Mouse (Mus musculus) cerebellum, adult (tissue): ENCODE measurements around the gene Camk2n1.

ENCODE experiments used
- ATAC-seq: cut with Nextera tagmentation; 2 replicates; pipeline ENCODE4 v1.9.2; 2017; ENCODE audit warnings: mild to moderate bottlenecking, moderate library complexity, mixed read lengths; ENCODE audit not compliant: insufficient number of reproducible peaks, low FRiP score, low TSS enrichment

The Camk2n1 gene

GRCm38 (mm10) chr4:138447387-138447786, 6.7 kb upstream of the Camk2n1 start:
- ATAC-seq: peak; percentile 57

GRCm38 (mm10) chr4:138447827-138448602, 6.1 kb upstream of the Camk2n1 start:
- no peak for ATAC-seq

- no peak for ATAC-seq
These were observed 5.1 kb upstream of the Camk2n1 start for GRCm38 (mm10) chr4:138448872-138449615.

- ATAC-seq: no peak
These were observed 4.3 kb upstream of the Camk2n1 start for GRCm38 (mm10) chr4:138449636-138450314.

- no peak for ATAC-seq
These were observed 1.6 kb upstream of the Camk2n1 start for GRCm38 (mm10) chr4:138452306-138453096.

GRCm38 (mm10) chr4:138453097-138453752, 889 bp upstream of the Camk2n1 start:
- no peak; the same call in 1 of the 2 replicates for ATAC-seq

- ATAC-seq: peak; percentile 7; the same call in 1 of the 2 replicates
These were observed 542 bp downstream of the Camk2n1 start for GRCm38 (mm10) chr4:138454571-138455140.

GRCm38 (mm10) chr4:138455141-138455955, 1.2 kb downstream of the Camk2n1 start:
- 0 out of 2 replicates have a peak, but pooled peaks have one; percentile 2 for ATAC-seq

- no peak for ATAC-seq
These were observed 1.8 kb downstream of the Camk2n1 start for GRCm38 (mm10) chr4:138455956-138456341.

GRCm38 (mm10) chr4:138456536-138456935, 2.4 kb downstream of the Camk2n1 start:
- no peak for ATAC-seq

- ATAC-seq: no peak
These were observed 3.0 kb downstream of the Camk2n1 start for GRCm38 (mm10) chr4:138457091-138457490.

GRCm38 (mm10) chr4:138458171-138458570, 4.1 kb downstream of the Camk2n1 start:
- ATAC-seq: no peak

GRCm38 (mm10) chr4:138458735-138459440, 4.8 kb downstream of the Camk2n1 start:
- no peak for ATAC-seq

- ATAC-seq: no peak
These were observed 5.7 kb downstream of the Camk2n1 start for GRCm38 (mm10) chr4:138459775-138460174.

- no peak for ATAC-seq
These were observed 6.8 kb downstream of the Camk2n1 start for GRCm38 (mm10) chr4:138460910-138461309.

GRCm38 (mm10) chr4:138461471-138461870, 7.4 kb downstream of the Camk2n1 start:
- ATAC-seq: no peak

- no peak for ATAC-seq
These were observed 9.1 kb downstream of the Camk2n1 start for GRCm38 (mm10) chr4:138462971-138463831.
